Mouse (Mus musculus) embryo, embryonic 9.5 days (tissue): ENCODE data around the gene Rasa3.

Experiments
- DNase-seq: peaks from one replicate; pipeline ENCODE4 v3.0.0-alpha.2; 2017; ENCODE audit errors: extremely low spot score

The Rasa3 gene

GRCm38 (mm10) chr8:13649154-13649515 is 28.3 kb downstream of the Rasa3 start:
- DNase-seq = no peak

DNA sequence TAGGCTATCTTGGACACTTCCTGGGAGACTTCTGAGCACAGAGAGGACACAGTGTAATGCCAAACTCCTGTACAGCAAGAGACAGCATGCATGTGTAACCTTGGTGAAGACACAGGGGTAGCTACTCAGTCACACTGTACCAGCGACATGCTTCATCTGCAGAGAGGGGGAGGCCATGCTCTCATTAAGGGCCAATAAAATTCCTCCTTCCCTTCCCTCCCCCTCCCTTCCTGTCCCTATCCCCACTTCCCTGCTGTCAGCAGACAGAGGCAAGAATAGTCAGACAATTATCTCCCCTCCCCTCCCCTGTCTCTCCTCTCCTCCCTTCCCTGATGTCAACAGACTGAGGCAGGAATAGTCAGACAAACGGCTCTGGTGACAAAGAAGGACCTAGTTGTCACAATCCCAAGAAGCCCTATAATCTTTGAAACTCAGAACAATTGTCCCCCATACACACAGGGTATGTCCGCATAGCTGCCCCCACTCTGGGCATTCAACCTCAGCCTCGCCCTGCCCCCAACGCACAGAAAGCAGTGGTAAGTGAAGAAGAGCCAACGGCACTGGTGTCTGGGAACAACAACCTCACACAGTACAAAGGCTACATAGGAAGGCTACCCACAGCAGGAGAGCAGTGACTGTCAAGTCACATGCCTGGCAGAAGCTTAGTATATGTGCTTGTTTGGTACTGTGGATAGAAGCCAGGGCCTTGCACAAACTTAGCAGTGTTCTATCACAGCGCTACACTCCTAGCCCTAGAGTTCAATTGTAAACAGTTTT is 28.8 kb downstream of the Rasa3 start:
- peak; percentile 46 for DNase-seq

- no peak for DNase-seq
Measured at GRCm38 (mm10) chr8:13647591-13647990, 29.8 kb downstream of the Rasa3 start.

DNA sequence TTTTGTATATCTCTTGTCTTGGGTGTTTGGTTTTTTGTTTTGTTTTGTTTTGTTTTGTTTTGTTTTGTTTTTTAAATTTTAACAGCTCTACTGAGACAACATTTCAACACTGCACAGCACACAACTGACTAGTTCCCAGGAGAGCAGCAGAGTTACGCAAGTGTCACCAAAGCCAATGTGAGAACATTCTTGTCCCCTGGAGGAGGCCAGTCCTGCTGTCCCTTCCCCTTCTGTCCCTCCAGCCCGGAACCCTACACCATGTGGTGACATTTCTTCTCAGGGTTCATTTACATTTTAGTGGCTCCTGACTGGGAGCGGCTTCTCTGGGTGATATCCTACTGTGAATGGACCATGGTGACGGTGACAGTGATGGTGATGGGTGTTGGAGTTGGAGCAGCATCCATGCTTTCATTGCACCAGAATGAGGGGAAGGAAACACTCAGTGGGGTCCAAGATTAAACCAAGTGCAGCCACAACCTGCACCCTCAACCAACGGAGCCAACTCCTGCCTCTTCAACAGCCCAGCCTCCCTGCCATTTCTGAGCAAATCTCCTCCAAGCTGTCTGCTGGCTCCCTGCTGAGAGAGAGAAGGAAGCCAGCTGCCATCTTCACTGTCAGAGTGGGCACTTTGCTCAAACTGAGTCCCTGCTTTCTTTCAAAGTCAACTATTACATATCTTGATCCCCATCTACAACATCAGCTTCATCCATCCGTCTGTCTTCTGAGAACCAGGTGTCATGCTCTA is 32.3 kb downstream of the Rasa3 start:
- DNase-seq = no peak

DNA sequence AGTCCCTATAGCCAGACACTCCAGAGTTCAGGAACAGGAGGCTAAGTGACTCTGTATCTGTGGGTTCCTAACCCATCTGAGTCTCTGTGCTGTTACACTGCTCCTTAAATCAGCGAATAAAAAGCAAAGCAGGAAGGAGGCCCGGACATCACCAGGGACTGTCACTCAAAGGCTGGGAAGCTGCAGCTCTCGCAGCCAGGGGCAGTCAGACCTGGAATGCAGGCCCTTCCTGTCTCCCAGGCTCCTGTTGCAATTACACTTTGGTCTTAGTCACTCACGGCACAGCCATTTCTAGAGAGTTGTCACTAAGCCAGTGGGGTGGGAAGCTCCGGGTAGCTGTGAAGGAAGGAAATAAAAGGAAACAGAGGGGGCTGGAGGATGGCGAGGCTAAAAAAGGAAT is 33.2 kb downstream of the Rasa3 start:
- DNase-seq = peak; percentile 30

- no peak for DNase-seq
Measured at GRCm38 (mm10) chr8:13642659-13643181, 34.7 kb downstream of the Rasa3 start.

DNA sequence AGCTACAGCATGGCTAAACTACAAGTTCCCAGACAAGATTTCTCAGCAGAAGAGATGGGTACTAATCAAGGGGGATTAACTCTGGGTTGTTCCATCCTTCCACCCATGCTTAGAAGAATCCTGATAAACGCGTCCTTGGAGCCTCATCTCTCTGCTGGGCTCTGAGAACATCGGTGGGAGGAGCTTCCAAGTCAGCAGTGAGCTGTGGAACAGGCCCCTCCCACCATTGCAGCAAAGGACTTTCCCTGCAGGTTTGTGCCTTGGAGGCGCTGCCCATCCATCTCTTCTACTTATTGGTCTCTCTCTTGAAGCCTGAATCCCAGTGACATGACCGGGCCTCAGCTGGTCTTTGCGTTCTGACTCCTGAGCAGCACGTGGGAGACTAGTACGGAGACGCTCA is 36.2 kb downstream of the Rasa3 start:
- DNase-seq = no peak

DNA sequence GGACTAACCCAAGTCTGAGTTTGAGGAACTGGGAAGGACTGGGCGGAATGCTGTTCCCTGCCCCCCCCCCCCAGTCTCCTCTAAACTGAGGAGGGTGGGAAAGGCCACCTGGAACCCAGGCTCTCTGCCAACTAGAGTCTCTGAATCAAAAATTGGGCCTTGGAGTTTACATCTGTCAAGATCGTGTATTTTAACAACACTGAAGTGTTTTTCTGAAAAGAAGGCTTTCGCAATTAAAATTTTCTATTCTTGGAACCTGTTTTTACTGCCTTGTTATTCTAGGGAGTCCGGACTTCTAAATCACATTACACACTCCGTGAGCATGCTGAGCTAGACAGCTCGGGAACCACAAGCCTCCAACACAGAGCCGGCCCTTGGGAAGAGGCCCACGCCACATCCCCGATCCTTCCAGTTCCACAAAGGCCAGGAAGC is 36.9 kb downstream of the Rasa3 start:
- DNase-seq = no peak

DNA sequence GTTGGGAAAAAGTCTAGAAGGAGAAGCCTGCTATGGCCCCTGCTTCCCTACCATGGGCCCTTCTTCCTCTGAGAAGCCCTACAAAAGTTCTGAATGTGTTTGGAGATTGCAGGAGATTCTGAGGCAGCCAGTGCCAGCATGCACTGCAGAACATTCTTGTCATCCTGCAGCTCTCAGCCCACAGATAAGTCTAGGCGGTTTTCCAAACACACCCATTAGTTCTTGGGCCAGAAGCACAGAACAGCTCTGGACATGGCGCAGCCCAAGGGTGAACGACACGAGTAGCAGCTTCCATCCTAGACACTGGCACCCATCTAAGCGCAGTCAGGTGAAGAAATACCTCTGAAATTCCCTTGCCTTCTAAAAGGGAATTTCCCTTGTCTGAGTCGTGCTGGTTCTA is 44.3 kb downstream of the Rasa3 start:
- no peak for DNase-seq

- DNase-seq = no peak
Measured at GRCm38 (mm10) chr8:13632309-13632708, 45.1 kb downstream of the Rasa3 start.

DNA sequence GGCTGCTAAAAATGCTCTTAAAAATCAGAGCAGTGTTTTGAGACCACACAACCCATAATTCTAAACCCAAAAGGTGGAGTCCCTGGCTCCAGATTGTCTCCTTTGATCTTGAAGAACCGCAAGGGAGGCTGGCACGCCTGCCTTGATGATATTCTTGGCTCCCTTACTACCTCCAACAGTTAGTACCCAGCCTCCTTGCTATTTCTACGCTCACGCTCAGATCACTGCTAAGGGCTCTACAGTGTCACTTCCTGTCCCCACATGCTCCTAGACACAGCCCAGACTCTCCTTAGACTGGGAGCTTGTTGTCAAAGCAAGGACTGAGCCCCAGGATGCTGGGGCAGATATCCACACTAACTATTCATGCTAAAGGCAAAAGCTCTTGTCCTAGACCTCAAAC is 46.6 kb downstream of the Rasa3 start:
- DNase-seq = no peak

GRCm38 (mm10) chr8:13630171-13630570 is 47.2 kb downstream of the Rasa3 start:
- DNase-seq = no peak

DNA sequence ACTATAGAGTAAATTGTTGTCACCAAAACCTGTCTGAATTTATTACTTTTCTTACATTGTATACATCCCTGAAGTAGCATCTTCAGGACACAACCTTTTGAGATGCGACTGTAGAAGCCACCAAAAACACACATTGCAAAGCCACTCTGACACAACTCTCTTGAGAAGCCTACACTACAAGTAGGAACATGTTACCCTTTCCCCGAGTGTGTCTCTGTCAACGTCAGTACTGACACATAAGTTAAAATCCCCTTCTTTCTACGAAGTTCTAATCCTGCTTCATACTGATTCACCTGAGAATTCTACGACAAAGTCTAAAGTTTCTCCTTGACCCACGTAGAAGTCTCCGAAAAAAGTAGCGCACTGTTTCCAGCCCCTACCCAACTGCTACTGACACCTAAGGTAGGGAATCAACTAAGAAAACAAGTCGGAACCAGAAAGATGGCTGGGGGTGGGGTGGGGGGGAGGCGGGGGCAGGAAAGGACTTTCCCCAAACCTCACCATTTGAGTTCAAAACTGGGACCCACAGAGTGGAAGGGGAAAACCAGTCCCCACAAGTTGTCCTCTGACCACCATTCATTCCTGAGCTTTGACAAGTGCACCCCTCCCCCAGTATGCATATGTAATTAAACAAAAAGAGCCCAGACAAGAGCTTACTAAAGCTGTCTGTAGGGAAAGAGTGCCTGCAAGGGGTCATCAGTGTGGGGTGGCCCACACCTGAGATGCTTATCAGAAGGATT is 47.9 kb downstream of the Rasa3 start:
- no peak for DNase-seq

GRCm38 (mm10) chr8:13628067-13628466 is 49.3 kb downstream of the Rasa3 start:
- no peak for DNase-seq

- no peak for DNase-seq
Measured at GRCm38 (mm10) chr8:13627591-13627990, 49.8 kb downstream of the Rasa3 start.

GRCm38 (mm10) chr8:13626114-13626513 is 51.3 kb downstream of the Rasa3 start:
- no peak for DNase-seq

DNA sequence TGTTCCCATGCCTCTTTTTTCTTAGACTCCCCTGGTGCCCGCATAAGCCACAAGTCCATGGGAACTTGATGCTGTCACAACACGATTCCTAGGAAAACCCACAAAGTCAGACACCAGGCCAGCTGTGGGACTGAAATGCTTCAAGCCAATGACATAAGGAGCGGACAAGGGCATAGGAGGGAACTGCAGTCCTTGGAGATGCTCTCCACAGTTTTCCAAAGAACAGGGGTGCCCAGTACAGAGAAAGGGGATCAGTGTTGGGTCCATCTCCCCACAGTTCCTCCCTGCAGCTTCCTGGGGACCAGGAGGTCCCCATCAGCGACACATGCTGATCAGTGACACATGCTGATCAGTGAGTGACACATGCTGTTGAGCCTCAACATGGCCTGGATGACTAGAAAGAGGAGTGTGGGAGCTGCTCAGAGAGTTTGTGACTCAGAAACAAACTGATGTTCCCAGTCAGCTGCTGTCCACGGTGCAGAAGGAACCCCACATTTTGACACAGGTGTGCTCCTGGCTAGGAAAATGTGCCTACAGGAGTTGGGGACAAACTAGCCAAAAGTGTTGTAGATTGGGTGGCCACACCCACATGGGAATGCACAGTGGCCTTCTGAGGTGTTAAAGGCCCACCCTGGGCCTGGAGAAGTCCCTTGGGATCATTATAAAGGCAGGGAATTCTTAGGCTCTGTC is 52.0 kb downstream of the Rasa3 start:
- no peak for DNase-seq

DNA sequence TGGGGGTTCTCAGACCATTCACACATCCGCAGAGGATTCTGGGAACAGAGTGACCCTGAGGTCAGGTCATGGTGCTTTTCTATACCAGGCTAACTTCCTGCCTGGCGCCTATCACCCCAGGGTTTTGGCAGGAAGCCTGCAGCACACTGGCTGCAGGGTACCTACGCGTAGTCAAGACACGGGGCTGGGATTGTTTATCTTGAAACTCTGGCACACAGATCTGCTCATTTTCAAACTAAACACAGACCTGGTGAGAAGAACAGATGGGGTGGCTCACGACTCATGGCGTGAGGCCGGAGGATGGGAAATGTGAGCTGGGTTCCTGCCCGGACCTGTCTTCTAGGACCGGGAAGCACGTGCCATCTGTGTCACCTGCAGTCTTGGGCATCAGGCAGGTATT is 52.5 kb downstream of the Rasa3 start:
- peak; percentile 45 for DNase-seq

- no peak for DNase-seq
Measured at GRCm38 (mm10) chr8:13623911-13624421, 53.4 kb downstream of the Rasa3 start.

- peak; percentile 45 for DNase-seq
Measured at GRCm38 (mm10) chr8:13623038-13623750, 54.2 kb downstream of the Rasa3 start.
